Mouse (Mus musculus) cerebellum, adult 8-10 months (tissue): ENCODE measurements around the gene Gm2a.

Source experiments
- DNase-seq: peaks from one replicate; pipeline ENCODE4 v3.0.0; 2022

The Gm2a gene

DNA sequence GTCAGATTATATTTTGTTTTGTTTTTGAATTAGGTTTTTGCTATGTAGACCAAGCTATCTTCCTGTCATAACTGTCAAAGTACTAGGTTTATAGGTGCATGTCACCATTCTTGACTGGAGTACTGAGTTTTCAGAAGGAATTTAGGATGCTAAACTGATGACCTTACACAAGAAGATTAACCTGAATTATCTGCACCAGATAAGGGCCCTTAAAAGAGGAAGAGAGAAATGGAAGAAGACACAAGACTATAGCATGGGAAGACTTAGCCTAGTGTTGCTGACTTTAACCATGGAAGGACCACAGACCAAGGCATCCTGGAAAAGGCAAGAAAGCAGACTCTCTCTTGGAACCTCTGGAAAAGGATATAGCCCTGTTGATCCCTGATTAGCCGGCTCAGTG lies 35.3 kb downstream of the Gm2a start:
- DNase-seq, result no peak

- no peak for DNase-seq
Observed at GRCm38 (mm10) chr11:55134407-55134806, 36.5 kb downstream of the Gm2a start.

DNA sequence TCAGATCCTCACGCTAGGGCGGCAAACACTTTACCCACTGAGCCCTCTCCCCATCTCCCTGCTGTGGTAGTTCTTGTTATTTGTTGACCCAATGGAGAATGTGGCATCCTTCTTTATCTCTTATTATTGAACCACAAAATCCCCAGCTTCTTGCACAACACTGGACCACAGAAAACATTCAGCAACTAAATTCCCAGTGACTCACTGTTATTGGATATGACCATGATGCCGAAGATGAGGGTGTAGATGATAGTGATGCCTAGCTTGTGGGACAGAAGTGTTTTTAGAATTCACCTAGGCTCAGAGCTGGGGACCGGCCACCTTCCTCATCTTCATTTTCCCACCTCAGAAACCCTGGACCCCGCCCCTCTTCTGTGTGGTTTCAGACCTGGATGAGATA lies 37.0 kb downstream of the Gm2a start:
- no peak for DNase-seq

GRCm38 (mm10) chr11:55136770-55137547 lies 39.0 kb downstream of the Gm2a start:
- DNase-seq, result no peak

GRCm38 (mm10) chr11:55137646-55138045 lies 39.7 kb downstream of the Gm2a start:
- DNase-seq, result no peak

GRCm38 (mm10) chr11:55141502-55141901 lies 43.6 kb downstream of the Gm2a start:
- no peak for DNase-seq

- DNase-seq, result no peak
Observed at GRCm38 (mm10) chr11:55144011-55144410, 46.1 kb downstream of the Gm2a start.

- no peak for DNase-seq
Observed at GRCm38 (mm10) chr11:55146855-55147254, 48.9 kb downstream of the Gm2a start.

GRCm38 (mm10) chr11:55147423-55147822 lies 49.5 kb downstream of the Gm2a start:
- no peak for DNase-seq

DNA sequence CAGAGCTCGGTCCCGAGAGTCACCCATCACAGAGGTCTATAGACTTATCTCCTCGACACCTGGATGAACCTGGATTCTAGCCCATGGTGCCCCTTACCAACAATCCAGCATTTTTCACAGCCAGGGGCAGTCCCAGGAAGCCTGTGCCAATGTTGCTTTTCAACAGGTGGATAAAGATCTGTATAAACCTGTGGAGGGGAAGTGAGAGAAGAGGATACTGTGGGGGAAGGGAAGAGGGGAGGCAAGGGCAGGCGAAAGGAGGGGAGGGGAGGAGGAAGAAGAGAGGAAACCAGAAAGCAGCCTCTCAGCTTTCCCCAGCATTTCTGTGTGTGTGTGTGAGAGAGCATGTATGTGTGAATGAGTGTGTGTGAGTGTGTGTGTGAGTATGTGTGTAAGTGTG lies 50.5 kb downstream of the Gm2a start:
- DNase-seq, result no peak

DNA sequence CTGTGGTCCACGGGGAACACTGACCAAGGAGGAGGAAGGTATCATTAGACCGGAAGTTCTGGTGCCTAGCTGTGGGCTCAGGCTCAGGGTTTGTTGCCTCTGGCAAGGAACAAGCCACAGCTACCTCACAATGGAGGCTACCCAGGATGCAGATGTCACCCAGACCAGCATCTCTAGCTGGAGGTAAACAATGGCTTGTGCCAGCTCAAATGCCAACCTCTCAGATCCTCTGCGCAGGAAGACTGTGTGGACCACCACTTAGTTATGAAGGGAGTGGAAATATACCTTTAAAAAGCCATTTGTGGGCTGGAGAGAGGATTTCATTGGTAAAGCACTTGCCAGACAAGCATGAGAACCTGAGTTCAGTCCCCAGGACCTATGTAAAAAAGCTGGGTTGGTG lies 53.7 kb downstream of the Gm2a start, which contains the start of gene Slc36a3:
Gene Slc36a3 (minus strand): TSS at position 101 of the 400 bp plus-strand sequence.
- DNase-seq, result no peak

GRCm38 (mm10) chr11:55154398-55155069 lies 56.6 kb downstream of the Gm2a start:
- DNase-seq, result no peak

GRCm38 (mm10) chr11:55155070-55155421 lies 57.1 kb downstream of the Gm2a start:
- DNase-seq, result no peak

GRCm38 (mm10) chr11:55158785-55159359 lies 61.0 kb downstream of the Gm2a start:
- DNase-seq, result peak; percentile 72
